Comparison of ENCODE assay signal across 8 mouse cellular contexts in genomic region chr2:116101221-116101620, GRCm38 (mm10). TPM values are rescaled to one million over a fixed set of nuclear protein-coding genes. Genes with fewer than 3 reads are reported as not detected.
A peak's percentile ranks its signal among the peaks of the same experiment; 100 is the strongest.
DNase-seq lines count a peak whose midpoint lies in the region; ATAC-seq and TF ChIP-seq lines count a peak whose summit lies in the region.

No protein-coding gene starts in this region.

- no peak overlapping the region for H3K4me2 ChIP-seq in intestine, postnatal 0 days (replicated peaks; ENCODE audit: low read depth)
- no peak overlapping the region for H3K4me2 ChIP-seq in intestine, embryonic 15.5 days (replicated peaks)

- ATAC-seq in intestine, postnatal 0 days, result no peak
- ATAC-seq in intestine, embryonic 15.5 days, result no peak
- ATAC-seq in Patski, result peak; percentile 47

- CTCF ChIA-PET in Patski (lab: Charles Lee), result interaction anchor here (1.0 to 1.7 kb wide), 2 partner anchors 239 to 1765 kb away, joined by 3 to 5 read pairs; no protein-coding TSS in a partner anchor

- TF ChIP-seq CTCF in intestine, postnatal 0 days (IDR thresholded peaks at IDR 0.05; ENCODE audit: low read depth), result peak; percentile 75
- TF ChIP-seq CTCF in Patski (IDR thresholded peaks at IDR 0.05), result peak; percentile 89

- H3K9me3 ChIP-seq in intestine, postnatal 0 days (ENCODE audit: control insufficient read depth), result no peaks in the 10 kb centered on the region
- no peaks in the 10 kb centered on the region for H3K9me3 ChIP-seq in intestine, embryonic 15.5 days

- no peaks in the 10 kb centered on the region for H3K4me1 ChIP-seq in intestine, postnatal 0 days (replicated peaks; ENCODE audit: control insufficient read depth, insufficient read depth, low read length)
- no peaks in the 10 kb centered on the region for H3K4me1 ChIP-seq in intestine, embryonic 15.5 days (replicated peaks)

- POLR2A ChIA-PET in Patski (lab: Charles Lee), result interaction anchor here (0.7 kb wide), 1 partner anchor 1907 kb away, joined by 3 read pairs; no protein-coding TSS in a partner anchor

- intact Hi-C loops in left cerebral cortex, postnatal 4 days (cut with DNase I), result loop anchor here (10.0 kb wide), 3 partner anchors 1256 to 1836 kb away; no protein-coding TSS in a partner anchor

- H3K27me3 ChIP-seq in intestine, postnatal 0 days (replicated peaks; ENCODE audit: control insufficient read depth, insufficient read depth, low read length), result no peaks in the 10 kb centered on the region
- H3K27me3 ChIP-seq in intestine, embryonic 15.5 days (replicated peaks), result no peaks in the 10 kb centered on the region
- H3K27me3 ChIP-seq in Patski, result no peaks in the 10 kb centered on the region

- no peaks in the 10 kb centered on the region for H3K36me3 ChIP-seq in intestine, postnatal 0 days (ENCODE audit: control insufficient read depth, insufficient read depth)
- no peaks in the 10 kb centered on the region for H3K36me3 ChIP-seq in intestine, embryonic 15.5 days

- in situ Hi-C loops in Patski (cut with MboI; ENCODE audit: low pct_unique_long_range_greater_than_20kb), result loop anchor here (5.0 to 10.0 kb wide), 6 partner anchors 244 to 1659 kb away; no protein-coding TSS in a partner anchor

- H3K9ac ChIP-seq in intestine, postnatal 0 days (ENCODE audit: low read depth, low read length), result no peak overlapping the region
- no peak overlapping the region for H3K9ac ChIP-seq in intestine, embryonic 15.5 days

- peak; percentile 4 for DNase-seq in CD4-positive helper T cell, adult 2 months (ENCODE audit: low read depth, low spot score)
- DNase-seq in Patski (ENCODE audit: low read depth, low spot score), result no peak
- peak; percentile 59 for DNase-seq in embryo, embryonic 9.5 days (ENCODE audit: extremely low spot score)
- DNase-seq in left cerebral cortex, postnatal 4 days, result peak; percentile 29
- peak; percentile 19 for DNase-seq in retina, postnatal 1 day
- no peak for DNase-seq in cerebellum, adult 11 months

- H3K4me3 ChIP-seq in intestine, postnatal 0 days (ENCODE audit: low read depth, low read length), result no peak overlapping the region
- H3K4me3 ChIP-seq in intestine, embryonic 15.5 days (replicated peaks), result no peak overlapping the region

- no peak overlapping the region for H3K27ac ChIP-seq in intestine, postnatal 0 days (ENCODE audit: low read depth, low read length)
- H3K27ac ChIP-seq in intestine, embryonic 15.5 days, result no peak overlapping the region

RNA-seq across cellular contexts. Expression of gene Meis2, which starts 35.6 kb away (rescaled TPM):
- 13.1 and 14.0 TPM in 2 replicates for polyA plus RNA-seq in intestine, postnatal 0 days (2015; fragmentation: Nextera tagmentation; extraction: Ambion mirVana)
- 39.9 and 41.5 TPM in 2 replicates for polyA plus RNA-seq in intestine, embryonic 15.5 days (2015; fragmentation: Nextera tagmentation; extraction: Ambion mirVana)
- polyA plus RNA-seq in Patski (2021), result 52.9 TPM
- total RNA-seq in left cerebral cortex, postnatal 4 days (2021), result 100 to 1,000 TPM; 186 to 188 TPM

Comparison
In these comparisons a context has a peak if more than half of its experiments do, and no peak if none do; other contexts are left out.
1. DNase-seq: peak in CD4-positive helper T cell, adult 2 months (single experiment), embryo, embryonic 9.5 days (single experiment), left cerebral cortex, postnatal 4 days (single experiment) and retina, postnatal 1 day (single experiment); none in Patski (single experiment) and cerebellum, adult 11 months (single experiment).